Comparison of ENCODE assay signal across 25 mouse cellular contexts in the genomic region with DNA sequence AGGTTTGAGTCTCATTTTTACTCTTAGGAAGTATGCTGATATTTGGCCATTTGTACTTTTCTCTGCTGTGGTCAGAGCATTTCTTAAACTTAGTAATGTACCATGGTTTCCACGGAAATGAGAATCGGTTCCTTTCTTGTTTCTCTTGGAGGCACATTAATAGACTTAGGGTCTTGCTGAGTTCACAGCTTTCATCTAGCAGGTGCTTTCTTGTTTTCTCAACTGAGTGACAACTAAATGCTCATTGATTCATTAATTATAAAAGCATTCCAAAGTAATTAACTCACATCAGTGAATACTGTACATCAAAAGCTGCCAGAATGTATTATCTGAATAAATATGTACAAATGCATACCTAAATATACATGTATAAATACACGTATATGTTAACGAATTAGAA.
DNase-seq lines count a peak whose midpoint lies in the region; ATAC-seq lines count a peak whose summit lies in the region.
"Had no signal": no experiment of that assay in that cellular context is flagged by ENCODE, and none has a peak within 500 bp of the region (broad histone marks: within the 10 kb centered on the region; RNA-seq: fewer than 3 reads in every experiment).

No protein-coding gene starts in this region.

- no peaks in the 10 kb centered on the region for H3K9me3 ChIP-seq in forebrain, embryonic 11.5 days (ENCODE audit: control insufficient read depth, low read length)
- no peaks in the 10 kb centered on the region for H3K9me3 ChIP-seq in forebrain, embryonic 10.5 days
- no peaks in the 10 kb centered on the region for H3K9me3 ChIP-seq in midbrain, embryonic 12.5 days
- H3K9me3 ChIP-seq in midbrain, embryonic 16.5 days (replicated peaks; ENCODE audit: control insufficient read depth, low read length, poor library complexity, severe bottlenecking), result no peaks in the 10 kb centered on the region
- H3K9me3 ChIP-seq: G1E; heart, embryonic 10.5 days; heart, embryonic 13.5 days had no signal

- H3K27ac ChIP-seq in forebrain, embryonic 11.5 days (ENCODE audit: low read depth, low read length), result no peak overlapping the region
- H3K27ac ChIP-seq in forebrain, embryonic 10.5 days, result no peak overlapping the region
- no peak overlapping the region for H3K27ac ChIP-seq in midbrain, embryonic 12.5 days (replicated peaks)
- H3K27ac ChIP-seq in midbrain, embryonic 16.5 days (ENCODE audit: low read length), result no peak overlapping the region
- H3K27ac ChIP-seq: heart, adult 2 months; heart, embryonic 10.5 days; heart, embryonic 13.5 days; hindbrain, embryonic 14.5 days; hindbrain, postnatal 0 days had no signal

- H3K4me1 ChIP-seq in forebrain, embryonic 11.5 days (replicated peaks; ENCODE audit: control insufficient read depth, insufficient read depth, low read length), result no peaks in the 10 kb centered on the region
- H3K4me1 ChIP-seq in forebrain, embryonic 10.5 days, result peaks cover 4% of the 10 kb centered on the region; the same call in 1 of the 2 replicates
- H3K4me1 ChIP-seq in midbrain, embryonic 12.5 days, result no peaks in the 10 kb centered on the region
- H3K4me1 ChIP-seq in midbrain, embryonic 16.5 days (ENCODE audit: control insufficient read depth, insufficient read depth, low read length), result peaks cover 4% of the 10 kb centered on the region; the same call in 1 of the 2 replicates
- H3K4me1 ChIP-seq: heart, embryonic 10.5 days; heart, embryonic 13.5 days had no signal

- H3K4me2 ChIP-seq in forebrain, embryonic 11.5 days (ENCODE audit: low read depth, low read length, severe bottlenecking), result no peak overlapping the region
- no peak overlapping the region for H3K4me2 ChIP-seq in midbrain, embryonic 12.5 days (replicated peaks)
- no peak overlapping the region for H3K4me2 ChIP-seq in midbrain, embryonic 16.5 days (ENCODE audit: low read length)
- H3K4me2 ChIP-seq: heart, embryonic 13.5 days; hindbrain, embryonic 14.5 days had no signal

- DNase-seq in forebrain, embryonic 11.5 days (ENCODE audit: low spot score), result no peak
- DNase-seq in forebrain, embryonic 10.5 days (ENCODE audit: extremely low spot score, low spot score), result no peak
- DNase-seq in retina, postnatal 1 day, result peak; percentile 43
- DNase-seq in retina, embryonic 14.5 days (ENCODE audit: low spot score), result no peak
- no peak for DNase-seq in right cerebral cortex, postnatal 4 days
- no peak for DNase-seq in B cell, adult 2 months
- DNase-seq: adrenal gland, adult 2 months; adrenal gland, postnatal 14 days; cerebellum, adult 11-12 months; cerebellum, adult 8-10 months; cerebellum, postnatal 14 days; gastrocnemius, postnatal 36 days; heart, adult 2 months; heart, postnatal 14 days; heart, postnatal 4 days had no signal

- H3K36me3 ChIP-seq in forebrain, embryonic 11.5 days (ENCODE audit: control insufficient read depth, insufficient read depth, low read length), result no peaks in the 10 kb centered on the region
- no peaks in the 10 kb centered on the region for H3K36me3 ChIP-seq in forebrain, embryonic 10.5 days (replicated peaks)
- H3K36me3 ChIP-seq in midbrain, embryonic 12.5 days, result no peaks in the 10 kb centered on the region
- H3K36me3 ChIP-seq in midbrain, embryonic 16.5 days (ENCODE audit: control insufficient read depth, insufficient read depth, low read length), result no peaks in the 10 kb centered on the region
- H3K36me3 ChIP-seq: G1E; heart, embryonic 10.5 days; heart, embryonic 13.5 days had no signal

- WGBS in forebrain, embryonic 11.5 days, result 65% methylated on average over 4 of the region's 4 CpGs
- 79% methylated on average over 4 of the region's 4 CpGs for WGBS in forebrain, embryonic 10.5 days
- 83% methylated on average over 4 of the region's 4 CpGs for WGBS in midbrain, embryonic 12.5 days
- 55% methylated on average over 4 of the region's 4 CpGs for WGBS in midbrain, embryonic 16.5 days

- no peak overlapping the region for H3K9ac ChIP-seq in forebrain, embryonic 11.5 days (ENCODE audit: low read length)
- H3K9ac ChIP-seq in midbrain, embryonic 12.5 days (replicated peaks), result no peak overlapping the region
- H3K9ac ChIP-seq in midbrain, embryonic 16.5 days (ENCODE audit: low read depth, low read length), result no peak overlapping the region
- H3K9ac ChIP-seq: heart, embryonic 13.5 days; hindbrain, embryonic 14.5 days had no signal

- peak; percentile 70; the same call in 1 of the 2 replicates for ATAC-seq in forebrain, embryonic 11.5 days (replicated peaks; ENCODE audit: low FRiP score)
- peak; percentile 47; the same call in 1 of the 2 replicates for ATAC-seq in midbrain, embryonic 12.5 days (ENCODE audit: low FRiP score, low read depth)
- ATAC-seq in midbrain, embryonic 16.5 days, result no peak
- ATAC-seq: hindbrain, postnatal 0 days; inflammation-experienced regulatory T-cells, adult 6 months; intestine, embryonic 16.5 days had no signal

- no peak overlapping the region for H3K4me3 ChIP-seq in forebrain, embryonic 11.5 days (ENCODE audit: low read depth, low read length)
- H3K4me3 ChIP-seq in forebrain, embryonic 10.5 days, result no peak overlapping the region
- H3K4me3 ChIP-seq in midbrain, embryonic 12.5 days, result no peak overlapping the region
- H3K4me3 ChIP-seq in midbrain, embryonic 16.5 days (ENCODE audit: low read depth, low read length), result no peak overlapping the region
- H3K4me3 ChIP-seq: heart, adult 2 months; heart, embryonic 10.5 days; heart, embryonic 13.5 days had no signal

- no peaks in the 10 kb centered on the region for H3K27me3 ChIP-seq in forebrain, embryonic 11.5 days (ENCODE audit: control insufficient read depth, insufficient read depth, low read length)
- no peaks in the 10 kb centered on the region for H3K27me3 ChIP-seq in forebrain, embryonic 10.5 days (ENCODE audit: poor library complexity, severe bottlenecking)
- no peaks in the 10 kb centered on the region for H3K27me3 ChIP-seq in midbrain, embryonic 12.5 days
- no peaks in the 10 kb centered on the region for H3K27me3 ChIP-seq in midbrain, embryonic 16.5 days (ENCODE audit: control insufficient read depth, insufficient read depth, low read depth, low read length)
- H3K27me3 ChIP-seq: CH12.LX; heart, embryonic 13.5 days had no signal
